Mouse (Mus musculus) adrenal gland, postnatal 36 days (tissue): Measurements from ENCODE around the gene Adamts20. TPM values are rescaled to one million over a fixed set of nuclear protein-coding genes. Genes with fewer than 3 reads are reported as not detected.

ENCODE experiments used
- DNase-seq, 2 experiments: peaks; one replicate each; pipeline ENCODE4 v3.0.0; 2021; ENCODE audit warnings: mixed read lengths in 1 of 2
- total RNA-seq, 2 experiments: library from RNA; stranded (reverse); gene quantifications; 2 replicates each; pipeline ENCODE4 v1.2.3; 2021

Adamts20 gene
- total RNA-seq, 2 experiments from 2014 or later, result 1.7 to 4.3 TPM

DNA sequence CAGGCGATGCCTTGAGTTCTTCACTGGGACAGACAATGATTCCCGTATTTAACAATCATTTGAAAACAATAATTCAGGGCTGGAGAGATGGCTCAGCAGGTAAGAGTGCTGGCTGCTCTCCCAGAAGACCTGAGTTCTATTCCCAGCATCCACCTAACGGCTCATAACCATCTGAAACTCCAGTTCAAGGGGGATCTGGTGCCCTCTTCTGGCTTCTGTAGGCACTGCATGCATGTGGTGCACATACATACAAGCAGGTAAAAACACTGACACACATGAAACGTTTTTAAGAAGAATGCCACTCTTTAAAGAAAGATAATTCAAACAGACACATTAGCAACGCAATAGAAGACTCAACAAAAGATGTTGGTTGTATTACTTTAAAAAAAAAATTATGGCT lies 120.9 kb downstream of the Adamts20 start:
- no peak for DNase-seq

DNA sequence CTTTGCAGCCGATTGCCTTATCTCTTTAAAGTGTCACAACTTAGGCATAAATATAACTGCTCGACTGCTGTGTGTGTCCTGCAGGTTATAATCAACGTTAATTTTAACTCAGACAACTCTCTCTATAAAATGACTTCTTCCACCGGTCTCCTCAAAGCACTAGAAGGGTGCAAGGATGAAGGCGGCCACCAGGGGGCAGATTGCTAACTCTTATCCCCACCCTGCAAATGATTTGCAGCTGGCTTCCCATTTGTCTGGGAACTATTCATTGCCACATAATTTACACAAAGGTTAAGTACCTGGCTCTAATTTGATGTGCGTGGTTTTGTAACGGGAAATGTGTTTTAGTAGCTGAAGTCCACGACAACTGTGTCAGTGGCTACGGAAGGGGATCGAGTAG lies 122.9 kb downstream of the Adamts20 start:
- DNase-seq, result peak; percentile 80 to 85

DNA sequence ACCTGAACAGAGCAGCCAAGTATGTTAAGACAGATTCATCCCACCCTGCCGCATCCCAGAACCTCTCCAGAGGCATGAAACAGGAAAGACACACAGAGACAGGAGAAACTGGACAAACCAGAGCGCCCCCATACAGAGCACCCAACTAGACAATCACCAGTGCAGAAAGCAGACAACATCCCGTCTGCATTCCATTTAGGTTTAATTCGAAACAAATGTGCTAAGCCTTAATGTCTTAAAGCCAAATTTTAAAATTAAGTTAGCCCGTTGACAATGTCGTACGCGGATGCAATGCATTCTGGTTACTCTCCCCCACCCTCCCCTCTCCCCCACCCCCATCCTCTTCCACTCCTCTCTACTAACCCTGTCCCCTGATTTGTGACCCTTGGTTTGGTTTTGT lies 126.2 kb downstream of the Adamts20 start:
- DNase-seq, result no peak

DNA sequence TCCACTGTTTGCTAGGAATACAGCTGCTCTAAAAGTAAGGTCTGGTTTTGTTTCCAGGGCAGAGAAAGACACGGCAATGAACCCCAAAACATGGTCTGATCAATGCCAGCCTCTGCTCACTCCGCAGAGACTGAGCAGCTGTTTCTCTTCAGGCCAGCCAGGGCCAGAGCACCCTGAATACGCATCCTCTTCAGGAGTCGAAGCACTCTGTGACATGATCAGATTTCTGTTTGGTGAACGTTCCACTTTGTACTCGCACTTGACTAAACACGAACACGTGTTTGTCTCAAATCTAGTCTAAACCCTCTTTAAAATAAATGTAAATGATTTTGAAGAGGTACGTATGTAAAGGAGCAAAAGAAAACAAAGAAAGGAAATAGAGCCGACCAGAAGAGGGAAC lies 130.6 kb downstream of the Adamts20 start:
- no peak for DNase-seq

DNA sequence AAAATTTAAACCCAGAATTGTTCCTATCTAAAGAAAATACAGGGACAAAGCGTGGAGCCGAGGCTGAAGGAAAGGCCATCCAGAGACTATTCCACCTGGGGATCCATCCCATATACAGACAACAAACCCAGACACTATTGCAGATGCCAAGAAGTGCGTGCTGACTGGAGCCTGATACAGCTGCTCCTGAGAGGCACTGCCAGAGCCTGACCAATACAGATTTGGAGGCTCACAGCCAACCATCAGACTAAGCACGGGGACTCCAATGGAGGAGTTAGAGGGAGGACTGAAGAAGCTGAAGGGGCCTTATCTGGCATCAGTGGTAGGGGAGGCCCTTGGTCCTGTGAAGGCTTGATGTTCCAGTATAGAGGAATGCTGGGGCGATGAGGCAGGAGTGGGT lies 138.6 kb downstream of the Adamts20 start:
- DNase-seq, result no peak

DNA sequence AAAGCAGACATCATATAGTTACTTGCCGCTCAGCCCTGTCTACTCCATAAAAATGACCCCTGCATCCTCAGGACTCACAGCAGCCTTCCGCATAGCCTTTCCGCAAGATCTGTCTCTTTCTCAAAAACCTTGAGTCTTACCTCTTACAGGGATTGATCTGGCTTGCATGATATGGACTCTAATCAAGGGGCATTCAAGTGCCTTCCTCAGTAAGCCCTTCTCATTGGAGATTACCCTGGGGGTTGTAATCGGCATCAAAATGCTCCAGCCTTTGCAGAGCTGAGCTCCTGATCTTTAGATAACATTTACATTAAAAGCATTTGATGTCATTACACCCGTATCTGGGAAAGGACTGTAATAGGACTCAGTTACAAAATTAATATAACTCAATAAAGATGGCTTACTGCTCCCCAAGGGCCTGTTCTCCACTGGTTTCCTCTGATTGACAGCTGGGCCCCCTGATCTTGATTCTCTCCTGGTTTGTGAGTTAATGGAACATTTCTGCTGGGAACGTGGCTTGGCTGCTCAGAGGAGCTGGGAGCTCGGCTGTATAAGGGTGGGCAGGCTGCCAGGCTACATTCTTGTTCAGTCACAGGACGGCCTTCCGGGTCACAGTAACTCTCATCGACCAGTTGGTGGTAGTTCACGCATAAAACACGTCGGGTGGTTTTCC lies 139.6 kb downstream of the Adamts20 start:
- DNase-seq, result peak; percentile 75 to 82

DNA sequence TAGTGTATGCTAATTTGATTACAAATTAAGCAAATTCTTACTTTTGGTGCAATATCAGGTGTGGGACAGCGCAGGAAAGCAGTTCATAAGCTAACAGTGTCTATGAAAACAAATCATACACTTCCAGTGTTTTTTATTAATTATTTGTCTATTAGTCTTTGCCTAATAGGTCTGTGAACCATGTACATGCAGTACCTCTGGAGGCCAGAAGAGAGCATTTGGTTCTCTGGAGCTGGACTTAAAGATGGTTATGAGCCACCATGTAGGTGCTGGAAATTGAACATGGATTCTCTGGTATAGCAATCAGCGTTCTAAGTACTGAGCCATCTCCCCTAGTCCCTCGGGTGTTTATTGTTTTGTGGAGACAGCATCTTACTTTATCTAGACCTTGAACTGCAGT lies 149.0 kb downstream of the Adamts20 start:
- DNase-seq, result no peak

DNA sequence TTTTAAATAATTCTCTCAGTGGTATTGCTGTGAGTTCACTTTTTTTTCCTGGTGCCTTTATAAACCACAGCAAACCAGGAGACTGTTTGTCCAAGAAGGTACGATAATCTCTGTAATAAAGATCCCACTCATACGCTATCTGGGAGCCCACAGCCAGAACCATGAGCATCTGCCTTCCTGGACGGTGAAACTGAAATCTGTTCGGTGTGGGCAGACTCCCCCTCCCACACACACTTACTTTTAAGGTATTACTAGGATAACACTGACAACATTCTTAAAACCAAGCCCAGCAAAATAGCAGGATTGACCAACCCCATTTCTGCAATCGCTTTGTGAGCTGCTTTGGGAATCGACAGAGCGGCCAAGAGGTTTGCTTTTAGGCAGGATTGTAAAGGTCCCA lies 155.5 kb downstream of the Adamts20 start:
- DNase-seq, result no peak

DNA sequence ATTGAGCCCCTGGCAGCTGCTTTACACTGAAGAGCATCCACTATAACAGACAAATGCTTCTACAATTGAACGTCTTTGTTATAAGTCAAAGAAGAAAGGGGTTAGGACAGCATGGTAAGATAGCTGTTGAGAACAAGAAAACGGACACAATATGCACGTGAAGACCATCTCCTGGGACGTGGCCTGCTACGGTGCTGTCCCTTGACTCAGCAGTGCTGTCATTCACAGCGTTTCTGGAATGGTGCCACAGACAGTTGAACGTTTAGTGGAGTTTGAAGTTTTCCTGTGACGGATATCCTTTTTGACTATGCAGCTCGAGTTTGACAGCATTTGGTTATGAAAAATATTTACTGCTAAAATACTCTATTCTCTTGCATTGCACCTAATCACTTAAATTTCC lies 157.3 kb downstream of the Adamts20 start:
- no peak for DNase-seq

DNA sequence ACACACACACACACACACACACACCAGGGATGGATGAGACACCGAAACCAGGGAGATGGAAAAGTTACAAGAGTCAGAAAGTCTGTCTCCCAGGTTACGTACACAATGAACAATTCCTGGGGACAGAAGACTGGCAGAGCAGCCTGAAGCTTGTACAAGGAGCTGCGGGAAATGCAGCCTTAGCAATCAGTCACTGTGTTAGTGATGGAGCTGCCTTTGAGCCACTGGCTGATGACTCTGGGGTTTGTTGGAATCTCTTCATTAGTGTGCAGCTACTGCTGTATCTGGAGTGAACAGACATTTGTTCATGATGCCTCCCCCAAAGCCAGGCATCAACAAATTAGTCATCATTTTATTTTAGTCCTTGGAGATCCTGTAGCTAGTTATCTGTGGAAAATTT lies 162.1 kb downstream of the Adamts20 start:
- no peak for DNase-seq

DNA sequence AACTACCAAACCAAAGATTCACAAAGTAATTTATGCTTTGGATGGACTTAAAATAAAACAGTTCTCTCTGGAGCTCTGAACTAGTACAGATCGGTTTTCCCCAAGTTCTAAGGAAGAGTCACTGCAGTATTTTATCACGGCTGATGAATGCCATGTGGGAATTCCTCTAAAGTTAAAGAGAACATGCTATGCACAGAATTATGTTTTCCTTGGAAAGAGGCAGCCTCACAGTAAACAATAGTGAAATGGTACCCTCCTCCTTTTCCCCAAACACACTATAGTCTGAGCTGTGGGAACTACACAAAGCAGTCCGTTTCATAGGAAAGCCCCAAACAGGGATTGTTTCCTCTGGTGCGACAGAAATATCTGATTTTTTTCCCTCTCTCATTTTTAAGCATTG lies 171.1 kb downstream of the Adamts20 start:
- DNase-seq, result no peak

DNA sequence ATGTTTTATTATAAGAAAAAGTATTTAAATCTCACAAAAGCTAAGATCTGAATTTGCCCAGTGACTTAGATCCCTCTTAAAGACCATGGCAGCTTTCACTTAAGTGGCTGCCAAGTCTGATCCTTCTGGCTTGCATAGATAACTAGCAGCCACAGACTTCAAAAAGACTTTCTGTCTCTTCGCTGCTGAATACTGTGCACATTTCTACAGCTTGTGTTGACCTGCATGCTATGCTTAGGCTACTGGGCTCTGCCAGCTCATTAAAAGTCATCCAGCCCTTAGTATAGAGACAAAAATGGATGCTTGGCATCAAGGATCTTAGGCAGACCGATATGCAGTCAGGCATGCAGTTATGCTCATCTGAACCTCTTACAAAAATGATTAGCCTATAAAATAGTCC lies 177.2 kb downstream of the Adamts20 start:
- DNase-seq, result no peak

DNA sequence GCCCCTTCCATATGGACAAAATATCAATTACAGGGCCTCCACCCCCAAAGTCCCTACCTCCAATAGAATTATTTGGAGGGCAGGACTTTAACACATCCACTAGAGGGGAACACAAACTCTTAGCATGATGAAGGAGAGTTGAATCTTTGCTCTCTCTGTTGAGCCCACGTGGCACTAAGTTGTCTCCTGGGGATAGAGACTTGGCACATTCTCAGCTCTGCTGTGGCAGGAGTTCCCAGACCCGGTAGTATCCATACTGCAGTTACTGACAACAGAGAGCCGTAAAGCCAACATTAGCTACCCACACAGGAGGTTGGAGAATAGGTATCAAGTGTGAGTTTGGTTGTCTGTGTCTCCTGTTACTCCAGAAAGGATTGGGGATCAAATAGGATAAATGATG lies 177.7 kb downstream of the Adamts20 start:
- no peak for DNase-seq

DNA sequence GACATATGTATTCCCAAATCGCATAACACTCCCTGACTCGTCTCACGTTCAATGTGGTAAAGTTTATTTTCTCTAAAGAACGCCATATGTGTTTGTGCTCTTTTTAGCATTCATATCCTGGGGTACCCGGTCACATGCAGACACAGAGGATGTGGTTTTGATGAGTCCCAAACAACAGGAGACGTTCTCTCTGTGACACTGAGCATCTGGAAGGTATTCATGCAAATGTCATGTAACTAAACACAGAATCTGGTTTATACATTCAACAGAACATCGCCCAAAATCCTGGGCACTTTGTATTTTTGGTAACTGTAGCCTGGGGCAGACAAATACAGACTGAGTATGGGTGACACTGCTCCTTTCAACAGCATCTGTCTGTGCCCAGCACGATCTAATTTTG lies 188.8 kb downstream of the Adamts20 start:
- DNase-seq, result no peak

DNA sequence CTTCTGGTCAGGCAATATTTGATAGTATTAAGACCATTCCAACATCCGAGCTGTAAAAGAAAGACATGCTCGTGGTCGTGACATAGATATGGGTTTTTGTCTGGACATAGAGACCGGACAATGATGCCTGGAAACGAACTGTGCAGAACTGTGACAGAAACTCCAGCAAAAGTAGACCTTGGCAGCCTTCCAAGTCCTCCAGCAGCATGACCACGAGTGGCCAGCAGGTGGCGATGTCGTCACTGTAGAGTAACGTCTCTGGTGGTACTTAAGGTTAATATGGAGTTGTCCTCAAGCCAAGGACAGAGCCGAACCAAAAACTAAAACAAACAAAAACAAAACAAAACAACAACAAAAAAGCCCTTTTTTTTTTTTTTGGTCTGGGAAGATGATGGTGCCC lies 199.6 kb downstream of the Adamts20 start:
- DNase-seq, result peak; percentile 81 to 83

DNA sequence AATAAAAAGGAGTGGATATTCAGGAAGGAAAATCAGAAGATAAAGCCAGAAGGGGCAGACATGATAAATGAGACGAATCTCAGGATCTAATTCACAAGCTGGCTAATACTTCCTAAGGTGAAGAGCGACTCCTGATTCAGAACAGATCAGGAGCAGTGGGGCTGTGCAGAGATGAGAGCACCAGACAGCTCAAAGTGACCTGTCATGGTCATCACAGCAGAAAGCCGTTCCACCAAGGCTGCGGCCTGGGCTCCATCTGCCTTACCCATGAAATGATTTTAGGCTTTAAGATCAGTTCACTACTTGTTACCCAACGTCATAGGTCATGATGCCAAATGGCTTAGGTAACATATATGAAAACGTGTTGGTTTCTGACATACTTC lies 200.7 kb downstream of the Adamts20 start:
- DNase-seq, result no peak

DNA sequence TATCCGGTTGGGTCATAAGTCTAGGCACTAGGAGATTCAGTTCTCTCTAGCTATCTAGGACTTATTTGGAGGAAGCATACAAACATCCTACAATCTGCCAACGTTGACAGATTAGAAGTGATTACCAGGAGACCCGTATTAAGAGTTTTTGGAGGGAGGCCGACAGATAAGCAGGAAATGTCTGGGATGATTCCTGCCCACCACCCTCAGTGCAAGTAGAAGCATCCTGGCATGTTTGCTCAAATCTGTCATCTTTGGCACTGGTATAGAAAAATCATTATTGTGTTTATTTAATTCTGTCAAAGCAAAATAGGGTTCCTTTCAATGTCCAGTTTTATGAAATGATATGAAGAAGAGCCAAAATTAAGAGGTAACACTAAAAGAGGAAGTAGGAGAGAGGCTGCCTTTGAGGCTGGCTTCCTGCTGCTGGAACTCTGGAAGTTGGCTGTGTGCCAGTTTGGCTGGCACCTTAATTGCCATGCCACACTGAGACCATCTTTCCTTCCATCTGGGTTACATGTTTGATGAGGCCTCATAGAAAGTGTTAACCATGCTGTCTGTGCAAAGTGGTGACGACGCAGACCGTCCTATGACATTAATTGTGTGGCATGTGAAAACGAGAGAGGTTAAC lies 201.2 kb downstream of the Adamts20 start:
- peak; percentile 7 to 35 for DNase-seq

DNA sequence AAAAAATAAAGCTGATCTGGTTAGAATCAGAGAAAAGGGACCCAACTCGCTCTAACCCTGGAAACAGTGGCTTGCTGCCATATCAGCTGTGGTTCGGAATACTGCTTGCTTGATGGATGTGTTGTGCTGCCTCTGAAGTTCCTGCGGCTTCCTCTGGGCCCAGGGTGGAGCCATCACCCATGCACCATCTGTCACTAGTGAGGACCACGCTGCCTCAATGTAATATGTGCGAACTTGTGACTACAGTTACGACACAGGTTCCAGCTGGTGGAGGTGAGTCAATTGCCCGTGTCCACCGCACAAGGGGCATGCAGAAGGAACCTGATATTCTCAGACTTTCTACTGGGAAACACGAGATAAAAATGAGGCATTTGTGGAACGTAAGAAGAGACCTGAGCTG lies 202.0 kb downstream of the Adamts20 start:
- peak; percentile 18 to 20 for DNase-seq

DNA sequence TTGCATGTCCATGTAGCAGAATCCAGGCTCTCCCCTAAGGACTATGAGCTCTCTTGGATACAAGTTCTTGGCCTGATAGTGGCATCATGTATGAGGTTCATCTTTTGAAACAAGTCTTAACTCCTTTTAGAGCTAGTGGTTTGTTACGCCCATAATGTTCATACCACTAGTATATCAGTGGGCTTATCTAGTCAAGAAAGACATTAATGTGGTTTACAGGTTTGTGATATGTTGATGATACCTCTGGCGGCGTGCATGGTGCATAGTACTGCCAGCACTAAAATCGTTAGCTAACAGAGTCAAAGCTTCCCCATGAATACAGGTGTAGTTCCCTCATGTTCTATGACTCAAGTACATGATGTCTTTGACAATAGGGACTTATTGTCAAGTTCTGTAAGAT lies 205.7 kb downstream of the Adamts20 start:
- no peak for DNase-seq

DNA sequence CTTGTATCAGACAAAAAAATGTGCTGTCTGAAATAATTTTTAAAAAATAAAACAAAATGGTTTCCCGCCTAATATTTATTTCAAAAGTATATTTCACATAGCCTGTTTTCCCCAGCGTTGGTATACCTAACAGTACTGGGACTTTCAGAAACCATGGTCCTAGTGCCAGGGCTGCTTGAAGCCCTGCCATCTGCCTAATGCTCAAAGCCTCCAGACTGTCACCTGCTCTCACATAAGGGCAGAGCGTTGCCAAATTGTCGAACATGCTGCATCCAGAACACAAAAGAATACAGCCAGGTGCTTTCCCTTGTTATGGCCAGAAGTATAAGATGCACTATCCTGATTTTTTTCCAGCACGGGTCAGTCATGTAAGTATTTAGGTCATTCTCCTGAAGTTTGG lies 209.7 kb downstream of the Adamts20 start:
- no peak for DNase-seq

DNA sequence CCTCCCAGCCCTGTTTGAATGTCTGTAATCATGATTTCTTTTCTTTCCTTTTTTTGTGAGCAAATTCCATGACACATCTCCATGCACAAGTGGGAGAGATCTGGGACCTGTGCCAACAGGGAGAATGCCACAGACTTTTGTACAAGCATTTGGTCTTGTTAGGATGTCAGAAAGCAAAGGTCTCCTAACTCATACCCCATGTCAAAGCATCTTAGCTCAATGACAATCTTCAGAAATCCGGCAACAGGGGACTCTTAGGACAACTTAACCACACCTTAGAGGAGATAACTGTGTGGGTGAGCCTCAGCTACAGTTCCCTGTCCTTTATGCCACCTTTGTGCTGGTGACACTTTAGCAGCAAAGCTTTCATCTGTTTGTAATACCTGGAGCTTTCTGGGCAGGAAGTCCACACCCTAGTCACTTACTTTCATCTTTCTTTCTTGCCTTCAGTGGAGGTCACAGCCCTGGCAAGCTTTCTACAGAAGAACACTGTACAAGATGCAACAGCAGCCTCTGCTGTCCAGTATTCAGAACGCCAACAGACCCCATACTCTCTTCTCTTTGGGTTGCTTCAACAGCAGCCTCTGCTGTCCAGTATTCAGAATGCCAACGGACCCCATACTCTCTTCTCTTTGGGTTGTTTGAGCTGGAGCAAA lies 210.2 kb downstream of the Adamts20 start:
- peak; percentile 11 to 32 for DNase-seq

DNA sequence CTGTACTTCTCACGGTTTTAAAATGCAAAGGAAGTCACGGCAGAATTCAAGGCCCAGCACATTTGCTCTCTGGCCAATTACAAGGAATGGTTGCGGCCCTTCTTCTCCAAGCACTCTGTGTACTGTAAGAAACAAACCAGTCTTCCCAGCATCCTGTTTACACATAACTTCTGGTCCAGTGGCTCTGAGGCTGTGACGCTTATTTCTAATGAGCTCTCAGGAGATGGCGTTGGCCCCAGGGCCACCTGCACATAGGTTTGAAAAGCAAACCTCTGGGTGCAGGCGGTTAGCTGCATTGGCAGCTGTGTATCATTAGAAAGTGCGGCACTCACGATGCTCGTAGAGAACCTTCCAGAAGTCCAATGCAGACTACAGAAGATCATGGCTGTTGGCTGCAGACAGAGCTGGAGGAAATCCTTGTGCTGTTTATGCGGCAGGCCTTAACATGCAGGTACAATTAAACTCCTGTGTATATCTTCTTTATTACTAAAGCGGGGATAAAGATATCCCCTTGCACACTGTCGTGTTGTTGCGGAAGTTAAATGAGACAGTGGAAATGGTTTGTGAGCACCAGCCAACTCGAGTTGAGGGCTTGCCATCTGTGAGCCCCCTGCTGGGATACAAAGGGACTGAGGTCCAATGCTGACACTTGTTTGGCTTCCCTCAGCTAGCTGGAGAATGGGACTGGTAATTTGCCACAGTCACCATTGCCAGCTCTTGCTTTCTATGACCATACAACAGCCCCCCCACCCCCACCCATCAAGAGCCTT lies 210.9 kb downstream of the Adamts20 start:
- no peak for DNase-seq
